Mouse (Mus musculus) adrenal gland, postnatal 4 days (tissue): ENCODE results near the gene Nek10. TPM values are rescaled to one million over a fixed set of nuclear protein-coding genes. Genes with fewer than 3 reads are reported as not detected.
"Not testable (repeated sequence)": the region's sequence is repeated elsewhere in the genome, so short reads cannot be mapped to it uniquely, and the experiment has no call there.

Experiments used
- DNase-seq, 2 experiments: peaks; one replicate each; pipeline ENCODE4 v3.0.0; 2021 to 2022; ENCODE audit warnings: low spot score in 2 of 2, mixed read lengths in 2 of 2
- total RNA-seq, 2 experiments: library from RNA; stranded (reverse); gene quantifications; 2 replicates each; pipeline ENCODE4 v1.2.3; 2021

Gene Nek10
- total RNA-seq, 2 experiments from 2014 or later, result 0.17 to 0.23 TPM

- DNase-seq, result peak; percentile 10 to 26
Observed at GRCm38 (mm10) chr14:14984710-14985647, 181.8 kb downstream of the Nek10 start.

- no peak for DNase-seq
Observed at GRCm38 (mm10) chr14:14987403-14987802, 184.2 kb downstream of the Nek10 start.

- DNase-seq, result no peak
Observed at GRCm38 (mm10) chr14:14991642-14992041, 188.4 kb downstream of the Nek10 start.

- DNase-seq, result no peak
Observed at GRCm38 (mm10) chr14:15011408-15011807, 208.2 kb downstream of the Nek10 start.

GRCm38 (mm10) chr14:15014799-15015198 lies 211.6 kb downstream of the Nek10 start:
- DNase-seq, result no peak

- not testable (repeated sequence) for DNase-seq
Observed at GRCm38 (mm10) chr14:15030626-15031025, 227.4 kb downstream of the Nek10 start.

- DNase-seq, result not testable (repeated sequence)
Observed at GRCm38 (mm10) chr14:15034638-15035037, 231.4 kb downstream of the Nek10 start.

GRCm38 (mm10) chr14:15048186-15048585 lies 245.0 kb downstream of the Nek10 start:
- no peak for DNase-seq

GRCm38 (mm10) chr14:15061496-15061895 lies 258.3 kb downstream of the Nek10 start:
- no peak for DNase-seq

Other genes with a start within 250 kb of the Nek10 start
- gene Slc4a7, start 101.1 kb upstream of the Nek10 start, total RNA-seq, result 10 to 100 TPM; 35.6 to 39.1 TPM